Mouse (Mus musculus): ENCODE data around the gene Aox2.
"Not testable (repeated sequence)": the region's sequence is repeated elsewhere in the genome, so short reads cannot be mapped to it uniquely, and the experiment has no call there.

The Aox2 gene

DNA sequence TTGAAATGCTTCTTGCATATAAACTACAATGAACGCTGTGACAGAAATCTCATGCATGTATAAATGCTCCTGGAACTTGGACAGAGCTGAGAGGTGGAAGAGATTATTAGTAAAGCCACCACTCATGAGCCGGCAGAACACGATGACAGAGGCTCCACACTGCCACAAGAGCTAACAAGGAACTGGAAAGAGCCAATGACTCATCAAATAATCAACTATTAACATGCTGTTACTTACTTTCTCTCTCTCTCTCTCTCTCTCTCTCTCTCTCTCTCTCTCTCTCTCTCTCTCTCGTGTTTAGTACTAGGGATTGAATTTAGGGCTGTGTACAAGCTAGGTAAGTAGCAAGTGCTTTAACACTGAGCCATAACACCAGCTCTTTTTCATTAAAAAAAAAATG lies 65.7 kb downstream of the Aox2 start:
- peak; percentile 21 for DNase-seq (ENCODE audit: extremely low read depth, low read depth)

- no peak for DNase-seq (ENCODE audit: extremely low read depth, low read depth)
These were observed 66.4 kb downstream of the Aox2 start for GRCm38 (mm10) chr1:58344570-58344969.

DNA sequence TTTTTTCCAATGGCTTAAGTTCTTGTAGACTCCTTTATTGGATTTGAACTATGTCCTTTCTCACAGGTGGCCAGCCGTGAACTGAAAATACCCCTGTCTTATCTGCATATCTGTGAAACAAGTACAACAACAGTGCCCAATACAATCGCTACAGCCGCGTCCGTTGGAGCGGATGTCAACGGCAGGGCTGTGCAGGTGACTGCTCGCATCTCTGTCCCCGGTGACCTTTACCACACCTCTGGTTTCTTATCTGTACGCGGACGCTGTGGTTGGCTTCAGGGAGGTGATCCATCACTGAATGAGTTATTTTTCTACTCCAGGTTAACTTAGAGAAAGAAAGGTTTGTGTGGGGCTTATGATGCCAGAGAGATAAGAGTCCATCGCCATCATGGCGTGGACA lies 68.0 kb downstream of the Aox2 start:
- DNase-seq (ENCODE audit: extremely low read depth, low read depth) = no peak

- DNase-seq (ENCODE audit: extremely low read depth, low read depth) = peak; percentile 12
These were observed 70.6 kb downstream of the Aox2 start for GRCm38 (mm10) chr1:58348712-58349111.

DNA sequence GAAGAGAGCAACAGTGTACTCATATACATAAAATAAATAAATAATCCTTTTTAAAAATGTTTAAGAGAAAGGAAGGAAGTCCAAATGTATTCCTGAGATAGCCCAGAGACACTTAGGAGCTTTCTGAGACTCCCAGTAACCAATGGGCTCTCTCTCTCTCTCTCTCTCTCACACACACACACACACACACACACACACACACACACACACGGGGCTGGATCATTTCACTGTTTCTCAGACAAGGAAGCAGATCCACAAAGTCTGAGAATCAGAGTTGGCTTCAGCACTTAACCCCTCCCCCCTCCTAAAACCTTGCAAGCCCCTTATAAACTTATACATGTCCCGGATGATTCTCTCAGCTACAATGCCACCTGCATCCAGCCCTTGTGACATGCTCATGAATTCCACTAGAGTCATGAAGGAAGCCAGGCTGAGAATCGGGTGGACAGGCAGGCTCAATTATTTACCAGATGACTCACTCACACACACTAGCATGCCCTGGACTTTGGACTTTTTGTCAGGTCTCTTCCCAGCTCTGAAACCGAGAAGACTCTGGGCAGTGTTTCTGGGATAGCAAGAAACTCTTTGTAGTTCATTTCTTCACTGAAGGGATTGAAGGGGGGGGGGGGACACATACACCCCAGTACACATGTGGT lies 75.2 kb downstream of the Aox2 start:
- no peak for DNase-seq (ENCODE audit: extremely low read depth, low read depth)

GRCm38 (mm10) chr1:58358958-58359901 lies 81.1 kb downstream of the Aox2 start:
- DNase-seq (ENCODE audit: extremely low read depth, low read depth) = no peak

DNA sequence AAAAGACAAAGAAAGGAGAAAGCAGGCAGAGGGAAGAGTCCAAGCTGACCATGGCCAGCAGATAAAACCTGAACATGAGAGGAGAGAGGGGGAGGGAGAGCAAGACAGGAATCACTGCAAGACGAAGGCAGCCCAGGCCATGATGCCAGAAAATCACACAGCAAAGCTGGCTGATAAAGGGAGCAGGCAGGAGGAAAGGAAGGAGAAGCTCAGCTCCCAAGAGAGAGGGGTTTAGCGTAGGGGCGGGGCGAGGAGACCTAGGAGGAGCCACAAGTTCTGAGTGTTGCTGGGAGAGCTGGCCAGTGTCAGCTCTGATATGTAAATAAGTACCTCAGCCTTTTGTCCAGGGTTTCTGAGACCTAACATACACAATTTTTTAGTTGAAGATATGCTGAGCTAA lies 84.2 kb downstream of the Aox2 start:
- DNase-seq (ENCODE audit: extremely low read depth, low read depth) = no peak

GRCm38 (mm10) chr1:58364551-58364950 lies 86.4 kb downstream of the Aox2 start:
- no peak for DNase-seq (ENCODE audit: extremely low read depth, low read depth)

DNA sequence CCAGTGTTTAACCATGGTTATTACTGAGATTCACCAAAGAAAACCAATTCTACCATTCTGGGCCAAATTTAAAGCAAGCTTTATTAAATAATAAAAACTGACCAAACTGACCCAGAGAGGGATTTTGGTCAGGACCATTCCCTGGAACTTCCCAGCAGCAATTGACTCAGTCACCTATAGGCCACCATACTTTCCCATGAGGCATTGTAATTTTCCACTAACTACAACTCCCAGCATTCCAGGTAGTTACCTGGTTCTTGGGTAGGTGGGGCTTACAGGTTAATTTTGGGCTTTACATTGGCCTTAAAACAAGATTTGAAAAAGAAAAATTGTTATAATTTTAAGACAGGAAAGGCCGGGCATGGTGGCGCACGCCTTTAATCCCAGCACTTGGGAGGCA lies 87.7 kb downstream of the Aox2 start:
- no peak for DNase-seq (ENCODE audit: extremely low read depth, low read depth)

- no peak for DNase-seq (ENCODE audit: extremely low read depth, low read depth)
These were observed 88.8 kb downstream of the Aox2 start for GRCm38 (mm10) chr1:58366737-58367471.

DNA sequence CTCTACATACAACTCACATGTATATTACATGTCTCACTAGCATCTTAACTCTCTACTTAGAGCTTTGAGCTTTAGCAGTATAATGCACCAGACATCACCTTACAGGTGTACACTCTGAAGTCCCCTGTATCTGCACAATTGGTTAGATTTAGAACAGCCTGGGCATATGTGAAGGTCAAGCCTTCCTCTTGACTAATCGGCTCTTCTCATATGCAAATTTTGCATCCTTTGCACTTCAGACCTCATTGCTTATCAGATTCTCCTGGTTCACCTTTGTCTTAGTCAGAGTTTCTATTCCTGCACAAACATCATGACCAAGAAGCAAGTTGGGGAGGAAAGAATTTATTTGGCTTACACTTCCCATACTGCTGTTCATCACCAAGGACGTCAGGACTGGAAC lies 91.6 kb downstream of the Aox2 start:
- no peak for DNase-seq (ENCODE audit: extremely low read depth, low read depth)

DNA sequence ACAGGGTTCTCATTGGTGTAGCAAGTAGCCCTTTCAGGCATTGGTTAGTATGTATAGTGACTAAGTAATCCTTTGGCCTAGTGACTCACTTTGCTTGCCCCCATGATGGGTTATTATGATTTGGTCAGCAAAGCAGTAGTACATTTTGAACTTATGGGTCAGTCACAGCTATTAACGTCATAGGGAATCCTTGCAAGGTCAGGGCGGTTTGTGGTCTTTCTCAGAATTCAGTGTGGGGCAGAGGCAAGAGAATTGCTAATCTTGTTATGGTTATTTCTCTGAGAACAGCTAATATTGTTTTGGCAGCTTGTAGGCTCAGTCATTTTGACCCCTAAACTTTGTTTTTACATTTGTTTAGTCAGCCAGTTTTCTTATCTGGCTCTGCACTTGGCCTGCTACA lies 96.1 kb downstream of the Aox2 start:
- not testable (repeated sequence) for DNase-seq (ENCODE audit: extremely low read depth, low read depth)

- DNase-seq (ENCODE audit: extremely low read depth, low read depth) = no peak
These were observed 97.5 kb downstream of the Aox2 start for GRCm38 (mm10) chr1:58375574-58376147.

- no peak for DNase-seq (ENCODE audit: extremely low read depth, low read depth)
These were observed 104.6 kb downstream of the Aox2 start for GRCm38 (mm10) chr1:58382586-58383281.

- DNase-seq (ENCODE audit: extremely low read depth, low read depth) = no peak
These were observed 113.5 kb downstream of the Aox2 start for GRCm38 (mm10) chr1:58391421-58392267.

- DNase-seq (ENCODE audit: extremely low read depth, low read depth) = no peak
These were observed 114.1 kb downstream of the Aox2 start for GRCm38 (mm10) chr1:58392268-58392651.

DNA sequence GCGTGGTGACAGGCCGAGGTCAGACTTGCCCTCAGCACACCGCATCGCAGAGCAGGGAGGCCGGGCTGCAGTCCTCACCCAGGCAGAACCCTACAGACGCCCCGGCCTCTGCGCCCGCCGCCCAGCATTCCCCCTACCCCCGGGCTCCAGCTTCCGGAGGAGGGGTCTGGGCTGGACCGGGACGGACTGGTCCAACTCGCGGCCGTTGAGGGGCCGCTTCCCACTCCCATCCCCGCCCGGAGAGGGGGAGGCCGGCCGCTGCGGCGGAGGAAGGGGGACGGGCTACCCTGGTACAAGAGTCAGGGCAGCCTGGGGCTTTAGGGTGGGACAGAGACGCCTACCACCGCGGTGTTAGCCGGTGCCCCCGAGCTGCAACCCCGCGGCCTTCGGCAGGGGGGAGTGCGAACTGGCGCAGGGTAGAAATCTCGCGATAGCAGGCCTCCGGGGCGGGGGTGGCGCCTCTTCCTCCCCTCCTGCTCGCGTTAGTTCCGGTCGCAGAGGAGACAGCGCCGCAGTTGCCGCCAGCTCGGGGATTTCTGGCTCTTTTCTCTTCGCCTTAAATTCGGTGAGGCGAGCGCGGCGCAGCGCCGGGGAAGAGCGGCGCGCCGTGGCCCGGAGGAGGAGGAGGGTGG lies 114.6 kb downstream of the Aox2 start, which contains the start of gene Bzw1:
Gene Bzw1 (plus strand): TSS at position 247 of the 632 bp plus-strand sequence.
- DNase-seq (ENCODE audit: extremely low read depth, low read depth) = peak; percentile 87

DNA sequence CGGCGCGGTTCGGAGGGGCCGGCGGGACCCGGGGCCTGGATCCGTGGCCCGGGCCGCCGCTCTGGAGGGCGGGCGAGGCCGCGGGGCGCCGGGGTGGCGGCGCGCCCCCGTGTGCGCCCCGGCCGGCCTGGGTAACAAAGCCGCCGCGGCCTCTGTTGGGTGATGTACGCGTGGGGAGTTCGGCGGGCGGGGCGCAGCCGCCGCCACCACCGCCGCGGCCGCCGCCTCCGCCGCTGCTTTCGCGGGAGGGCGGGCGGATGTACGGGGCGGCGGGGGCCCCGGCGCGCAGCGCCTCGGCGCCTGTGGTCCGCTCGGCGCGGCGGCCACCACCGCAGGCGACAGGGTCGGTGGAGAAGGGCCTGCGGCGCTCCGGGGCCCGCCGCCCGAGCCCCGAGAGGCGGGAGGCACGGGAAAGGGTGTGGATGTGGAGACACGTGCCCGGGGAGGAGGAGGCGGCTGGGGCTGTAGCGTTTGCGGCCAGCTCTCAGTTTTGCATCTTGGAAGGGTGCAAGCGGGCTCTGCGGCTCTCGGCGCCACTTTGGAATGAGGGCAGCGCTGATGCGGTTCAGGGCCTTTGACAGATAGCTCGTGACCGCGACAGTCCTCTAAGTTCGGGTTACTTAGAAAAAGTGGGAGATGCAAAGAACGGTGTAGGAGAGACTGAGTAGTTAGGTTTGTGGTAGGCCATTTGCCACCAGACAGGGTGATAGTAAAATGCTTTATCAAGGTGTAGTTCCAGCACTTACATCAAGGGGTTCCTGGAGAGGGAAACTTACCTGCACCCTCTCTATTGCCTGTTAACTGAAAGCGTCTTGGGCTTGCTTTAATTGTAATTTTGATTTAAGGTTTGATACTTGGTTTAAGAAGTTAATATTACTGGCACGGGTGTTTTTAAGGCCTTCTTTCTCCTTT lies 115.4 kb downstream of the Aox2 start:
- peak; percentile 57 for DNase-seq (ENCODE audit: extremely low read depth, low read depth)
